Mouse (Mus musculus) lung, embryonic 15.5 days (tissue): ENCODE measurements around the gene Ank2. TPM values are rescaled to one million over a fixed set of nuclear protein-coding genes. Genes with fewer than 3 reads are reported as not detected.
A peak's percentile ranks its signal among the peaks of the same experiment; 100 is the strongest.

Experiments
- ATAC-seq: fragments of 200-750 bp; cut with Nextera tagmentation; 2 replicates; pipeline ENCODE4 v1.8.0; 2017; ENCODE audit warnings: moderate number of reproducible peaks, borderline replicate concordance; ENCODE audit not compliant: low FRiP score, low TSS enrichment; ENCODE audit errors: extremely low read depth
- H3K27ac ChIP-seq: fragments of 300-500 bp; sonication (generic); 2 replicates; pipeline ENCODE4 v1.5.1; 2015; ENCODE audit warnings: moderate library complexity, mild to moderate bottlenecking, inconsistent platforms
- H3K27me3 ChIP-seq: fragments of 300-500 bp; sonication (generic); 2 replicates; pipeline ENCODE4 v1.6.1; 2015; ENCODE audit warnings: inconsistent platforms
- H3K36me3 ChIP-seq: fragments of 300-500 bp; sonication (generic); 2 replicates; pipeline ENCODE4 v1.6.1; 2015; ENCODE audit warnings: inconsistent platforms
- H3K4me1 ChIP-seq: fragments of 300-500 bp; sonication (generic); 2 replicates; pipeline ENCODE4 v1.6.1; 2015; ENCODE audit warnings: inconsistent platforms
- H3K4me2 ChIP-seq: fragments of 300-500 bp; sonication (generic); 2 replicates; pipeline ENCODE4 v1.6.1; 2015; ENCODE audit warnings: inconsistent platforms, mild to moderate bottlenecking, moderate library complexity
- H3K4me3 ChIP-seq: fragments of 300-500 bp; sonication (generic); 2 replicates; pipeline ENCODE4 v1.5.1; 2015; ENCODE audit warnings: mild to moderate bottlenecking, inconsistent platforms
- H3K9ac ChIP-seq: fragments of 300-500 bp; sonication (generic); 2 replicates; pipeline ENCODE4 v1.6.1; 2015; ENCODE audit warnings: inconsistent platforms
- H3K9me3 ChIP-seq: fragments of 300-500 bp; sonication (generic); 2 replicates; pipeline ENCODE4 v1.6.1; 2016; ENCODE audit warnings: inconsistent platforms
- WGBS: fragments of 180-500 bp; shearing (Covaris S2); methylation state at CpG from one replicate; pipeline ENCODE4 v1.1.7; 2015; 5-methylcytosine and 5-hydroxymethylcytosine counted together
- polyA plus RNA-seq: library from polyadenylated mRNA; unstranded; fragments of >200 nt; fragmentation: Nextera tagmentation; extraction: Ambion mirVana; gene quantifications from 2 replicates; pipeline ENCODE4 v1.2.1, GENCODE M21; 2015

Ank2 gene
- polyA plus RNA-seq, 1 experiment from 2014 or later, result 13.4 TPM

DNA sequence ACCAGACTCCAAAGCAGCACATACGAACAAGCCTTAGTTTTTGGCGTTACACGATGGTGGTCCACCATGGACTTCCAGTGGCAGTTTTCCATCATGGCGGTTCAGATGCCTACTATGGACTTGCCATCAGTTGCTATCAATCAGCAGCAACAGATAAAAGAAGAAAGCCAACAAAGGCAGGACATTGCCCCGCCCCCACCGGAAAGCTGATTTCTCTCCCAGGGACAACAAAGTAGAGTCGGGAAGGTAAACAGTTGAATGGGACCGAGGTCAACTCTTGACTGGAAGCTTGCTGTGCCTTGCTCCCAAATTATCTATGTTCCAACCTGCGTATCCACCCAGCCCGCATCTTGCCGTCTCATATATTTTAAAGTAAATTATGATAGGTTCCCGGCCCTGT is 328.9 kb downstream of the Ank2 start:
- no peaks in the 10 kb centered on the region for H3K9me3 ChIP-seq
- no peak for ATAC-seq
- no peaks in the 10 kb centered on the region for H3K4me1 ChIP-seq
- H3K4me3 ChIP-seq, result no peak overlapping the region
- H3K36me3 ChIP-seq, result no peaks in the 10 kb centered on the region
- 72% methylated on average over 12 of the region's 12 CpGs for WGBS
- no peak overlapping the region for H3K9ac ChIP-seq
- no peaks in the 10 kb centered on the region for H3K27me3 ChIP-seq
- no peak overlapping the region for H3K27ac ChIP-seq
- H3K4me2 ChIP-seq, result no peak overlapping the region

DNA sequence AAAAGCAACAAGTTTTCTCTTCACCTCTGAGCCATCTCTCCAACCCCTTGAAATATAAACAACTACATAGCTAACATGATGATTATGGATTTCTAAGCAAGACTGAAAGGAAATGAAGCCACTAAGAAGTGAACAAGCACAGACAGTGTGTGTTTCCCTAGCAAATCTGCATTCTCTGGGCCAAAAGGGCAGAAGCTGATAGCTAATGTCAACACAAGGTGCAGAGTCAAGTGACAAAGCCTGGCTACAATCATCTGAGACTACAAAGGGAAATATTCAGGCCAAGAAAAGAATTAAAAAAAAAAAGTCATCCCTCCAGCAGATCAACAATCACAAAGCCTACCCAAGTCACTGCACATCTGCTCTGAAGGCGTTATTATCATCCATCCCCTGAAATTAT is 330.0 kb downstream of the Ank2 start:
- 50% methylated on average over 1 of the region's 1 CpGs for WGBS
- Histone ChIP-seq H3K36me3 (no peaks in the 10 kb centered on the region), H3K27ac (no peak overlapping the region), H3K4me3 (no peak overlapping the region), H3K9ac (no peak overlapping the region), H3K4me1 (no peaks in the 10 kb centered on the region), H3K27me3 (peaks cover under 1% of the 10 kb centered on the region; the same call in 1 of the 2 replicates), H3K4me2 (no peak overlapping the region), H3K9me3 (no peaks in the 10 kb centered on the region)
- no peak for ATAC-seq

DNA sequence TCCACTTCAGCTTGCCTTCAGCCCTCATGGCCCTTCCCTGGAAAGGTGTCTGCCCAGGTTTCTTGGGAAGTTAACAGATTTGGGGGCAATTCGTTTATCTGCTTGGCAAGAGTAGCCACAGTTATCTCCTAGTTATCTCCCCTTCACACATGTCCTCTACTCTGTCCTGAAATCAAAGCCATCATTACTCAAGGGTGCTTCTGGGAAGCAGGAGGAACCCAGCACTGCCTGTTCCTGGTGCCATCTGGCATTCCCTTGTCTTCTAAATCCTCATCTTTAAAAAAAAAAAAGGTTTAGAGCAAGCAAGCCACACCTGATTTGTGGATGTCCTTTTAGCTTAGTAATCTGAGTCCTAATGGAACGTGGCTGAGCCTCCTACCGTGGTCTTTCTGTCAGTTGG is 335.4 kb downstream of the Ank2 start:
- H3K27ac ChIP-seq, result no peak overlapping the region
- peaks cover 17% of the 10 kb centered on the region for H3K4me1 ChIP-seq
- no peak overlapping the region for H3K4me2 ChIP-seq
- no peak overlapping the region for H3K9ac ChIP-seq
- peaks cover 29% of the 10 kb centered on the region for H3K27me3 ChIP-seq
- H3K4me3 ChIP-seq, result no peak overlapping the region
- WGBS, result 51% methylated on average over 3 of the region's 3 CpGs
- H3K36me3 ChIP-seq, result no peaks in the 10 kb centered on the region
- ATAC-seq, result no peak
- no peaks in the 10 kb centered on the region for H3K9me3 ChIP-seq

DNA sequence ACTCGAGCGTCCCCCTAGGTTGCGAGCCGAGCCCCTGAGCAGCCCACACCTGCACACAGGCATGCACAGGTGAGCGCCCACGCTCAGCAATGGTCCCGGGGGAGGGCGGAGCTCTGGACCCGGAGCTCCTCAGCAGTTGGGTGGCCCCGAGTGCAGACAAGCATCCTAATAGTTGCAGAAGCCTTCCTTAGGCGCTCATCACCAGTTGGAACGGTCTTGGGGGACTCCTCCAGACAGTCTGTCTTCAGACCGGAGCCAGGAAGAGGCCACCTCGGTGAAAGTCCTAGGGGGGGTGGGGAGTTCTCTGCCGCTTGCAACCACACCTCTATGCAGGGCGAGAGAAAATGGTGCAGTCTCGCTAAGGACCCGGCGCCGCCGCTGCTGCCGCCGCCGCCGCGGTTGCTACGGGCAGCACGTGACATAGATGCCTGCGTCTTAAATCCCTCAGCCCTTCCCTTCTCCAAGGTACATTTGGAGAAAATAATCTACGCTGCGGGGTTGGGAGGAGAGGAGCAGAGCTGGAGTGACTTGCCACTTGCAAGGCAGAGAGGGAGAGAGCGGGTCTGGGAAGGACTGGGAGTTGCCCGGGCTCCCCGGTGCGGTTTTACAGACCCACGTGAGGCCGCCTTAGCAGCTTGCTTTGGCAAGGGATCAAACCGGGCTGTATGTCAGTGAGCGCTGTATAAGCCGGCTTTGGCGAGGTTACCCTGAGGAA is 337.0 kb downstream of the Ank2 start:
- ATAC-seq, result peak; percentile 86
- Histone ChIP-seq H3K4me2 (peak overlapping the region; percentile 99), H3K27ac (no peak overlapping the region)

DNA sequence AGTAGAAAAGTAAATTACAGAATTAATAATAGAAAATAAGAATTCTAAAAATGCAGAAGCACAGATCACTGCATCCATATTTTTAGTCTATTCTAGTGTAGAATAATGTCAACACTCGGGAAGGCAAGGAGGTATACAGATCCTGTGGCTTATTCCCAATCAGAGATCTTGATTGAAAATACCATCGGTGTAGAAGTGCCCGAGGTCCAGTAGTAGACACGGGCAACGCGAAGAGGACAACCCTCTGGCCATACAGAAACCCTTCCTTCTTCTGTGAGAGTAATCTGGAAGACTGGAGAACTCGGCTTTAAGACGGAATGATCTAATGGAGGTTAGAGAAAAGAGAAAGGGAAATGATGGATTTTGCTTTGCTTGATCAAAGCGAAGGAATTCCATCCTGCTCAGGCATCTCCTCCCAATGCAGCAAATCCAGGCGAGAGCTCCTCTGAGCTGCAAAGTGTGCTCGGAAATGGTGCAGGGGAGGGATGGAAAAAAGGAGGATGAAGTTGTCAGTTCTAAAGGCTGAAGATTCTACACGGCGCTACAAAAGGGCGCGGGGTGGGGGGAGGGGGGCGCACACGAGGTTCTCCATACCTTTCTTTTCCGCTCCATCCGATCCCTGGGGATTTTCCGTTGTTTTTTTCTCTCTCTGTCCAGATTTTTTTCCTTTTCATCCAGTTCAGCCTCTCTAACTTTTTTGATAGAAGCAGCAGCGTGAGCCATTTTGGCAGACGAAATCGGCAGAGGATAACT is 337.9 kb downstream of the Ank2 start:
- ATAC-seq, result no peak
- no peak overlapping the region for H3K27ac ChIP-seq
- peak overlapping the region; percentile 57 for H3K4me3 ChIP-seq
- H3K27me3 ChIP-seq, result peaks cover 29% of the 10 kb centered on the region
- H3K9me3 ChIP-seq, result no peaks in the 10 kb centered on the region
- H3K4me2 ChIP-seq, result peak overlapping the region; percentile 99
- H3K4me1 ChIP-seq, result peaks cover 17% of the 10 kb centered on the region
- no peaks in the 10 kb centered on the region for H3K36me3 ChIP-seq
- WGBS, result 3% methylated on average over 23 of the region's 23 CpGs
- peak overlapping the region; percentile 47 for H3K9ac ChIP-seq

More for the DNA sequence above, 337.0 kb downstream of the Ank2 start:
- peak overlapping the region; percentile 57 for H3K4me3 ChIP-seq
- whole genome bisulfite sequencing, result under 1% methylated on average over 41 of the region's 41 CpGs
- H3K4me1 ChIP-seq, result peaks cover 17% of the 10 kb centered on the region
- no peaks in the 10 kb centered on the region for H3K36me3 ChIP-seq
- peak overlapping the region; percentile 47 for H3K9ac ChIP-seq
- H3K27me3 ChIP-seq, result peaks cover 29% of the 10 kb centered on the region
- no peaks in the 10 kb centered on the region for H3K9me3 ChIP-seq

DNA sequence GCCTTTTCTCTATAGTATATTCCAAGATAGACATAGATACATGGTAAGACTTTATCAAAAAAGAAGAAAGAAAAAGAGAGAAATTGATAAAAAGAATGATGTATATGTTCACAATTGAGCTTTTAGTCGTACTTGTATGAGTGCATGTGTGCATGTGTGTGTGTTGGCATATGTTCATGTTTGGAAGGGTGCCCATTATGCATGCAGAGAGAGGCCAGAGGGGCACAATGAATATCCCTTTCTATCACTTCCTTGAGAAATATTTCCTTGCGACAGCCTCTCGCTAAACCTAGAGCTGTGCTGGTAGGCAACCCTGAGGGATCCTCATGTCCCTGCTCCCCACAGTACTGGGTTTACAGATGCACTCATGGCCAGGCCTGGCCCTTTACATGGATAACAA is 341.4 kb downstream of the Ank2 start:
- H3K36me3 ChIP-seq, result no peaks in the 10 kb centered on the region
- no peak for ATAC-seq
- no peaks in the 10 kb centered on the region for H3K9me3 ChIP-seq
- no peak overlapping the region for H3K27ac ChIP-seq
- no peak overlapping the region for H3K4me2 ChIP-seq
- 66% methylated on average over 3 of the region's 3 CpGs for WGBS
- peaks cover 15% of the 10 kb centered on the region for H3K4me1 ChIP-seq
- H3K27me3 ChIP-seq, result peaks cover 16% of the 10 kb centered on the region
- H3K9ac ChIP-seq, result no peak overlapping the region
- H3K4me3 ChIP-seq, result no peak overlapping the region

DNA sequence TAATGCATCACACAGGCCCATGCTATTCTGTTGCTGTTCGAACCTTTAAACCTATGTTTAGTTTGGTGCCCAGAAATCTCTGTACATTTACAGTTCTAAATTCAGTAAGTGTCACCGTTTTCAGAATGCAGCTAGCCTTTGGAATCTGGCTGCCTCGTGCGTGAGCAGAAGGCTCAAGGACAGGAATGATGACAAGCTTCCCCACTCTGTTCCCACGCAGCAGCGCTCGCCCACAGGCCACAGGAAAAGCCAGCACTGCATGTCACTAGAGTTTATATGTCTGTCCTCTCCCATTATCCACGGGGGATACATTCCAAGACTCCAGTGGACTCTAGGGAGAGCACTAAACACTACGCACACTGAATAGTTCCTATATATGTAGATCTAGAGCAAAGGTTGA is 343.1 kb downstream of the Ank2 start:
- Histone ChIP-seq H3K27me3 (peaks cover 2% of the 10 kb centered on the region; the same call in 1 of the 2 replicates), H3K4me1 (0 out of 2 replicates have a peak, but pooled peaks cover 1% of the 10 kb centered on the region), H3K4me3 (no peak overlapping the region), H3K9me3 (no peaks in the 10 kb centered on the region), H3K27ac (no peak overlapping the region), H3K9ac (no peak overlapping the region), H3K36me3 (no peaks in the 10 kb centered on the region), H3K4me2 (no peak overlapping the region)
- ATAC-seq, result no peak
- 72% methylated on average over 9 of the region's 9 CpGs for WGBS

DNA sequence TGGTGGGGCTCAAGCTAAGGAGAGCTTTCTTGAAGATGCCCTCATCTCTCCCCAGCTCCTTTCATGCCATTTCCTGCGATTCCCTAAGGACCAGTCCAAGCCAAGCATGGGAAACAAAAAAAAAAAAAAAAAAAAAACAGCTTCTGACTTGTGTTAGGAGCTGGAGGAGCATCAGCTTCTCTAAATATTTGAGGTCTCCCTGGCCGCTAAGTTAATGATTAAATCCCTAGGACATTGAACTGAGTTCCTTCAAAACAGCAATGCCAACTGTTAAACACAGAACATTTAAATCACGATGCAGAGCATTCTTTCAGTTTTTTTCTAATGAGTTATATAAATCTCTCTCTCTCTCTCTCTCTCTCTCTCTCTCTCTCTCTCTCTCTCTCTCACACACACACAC is 345.3 kb downstream of the Ank2 start:
- no peak for ATAC-seq
- WGBS, result 52% methylated on average over 3 of the region's 3 CpGs
- H3K27ac ChIP-seq, result no peak overlapping the region

DNA sequence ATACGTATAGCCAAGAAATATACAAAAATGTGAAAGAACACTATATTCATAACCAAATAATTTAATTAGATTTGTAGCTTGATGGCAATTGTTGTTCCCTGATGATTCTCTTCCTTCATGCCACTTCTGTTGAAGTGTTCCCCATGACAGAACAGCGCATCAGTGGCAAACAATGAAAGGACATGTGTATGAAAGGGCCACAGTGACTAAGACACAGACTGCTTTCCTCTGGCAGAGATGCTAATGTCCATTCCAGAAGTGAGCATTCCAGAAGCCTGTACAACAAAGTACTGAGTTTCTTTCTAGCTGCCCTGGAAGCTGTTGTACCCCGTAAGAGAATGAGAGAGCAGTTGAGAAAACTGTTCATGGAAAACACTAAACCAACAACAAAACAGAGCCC is 345.7 kb downstream of the Ank2 start:
- H3K36me3 ChIP-seq, result no peaks in the 10 kb centered on the region
- no peak overlapping the region for H3K9ac ChIP-seq
- no peak for ATAC-seq
- H3K27me3 ChIP-seq, result no peaks in the 10 kb centered on the region
- WGBS, result 85% methylated on average over 3 of the region's 3 CpGs
- no peaks in the 10 kb centered on the region for H3K9me3 ChIP-seq
- no peak overlapping the region for H3K4me2 ChIP-seq
- no peak overlapping the region for H3K4me3 ChIP-seq
- no peak overlapping the region for H3K27ac ChIP-seq
- H3K4me1 ChIP-seq, result no peaks in the 10 kb centered on the region

More for the DNA sequence above, 345.3 kb downstream of the Ank2 start:
- Histone ChIP-seq H3K4me3 (no peak overlapping the region), H3K4me2 (no peak overlapping the region), H3K9ac (no peak overlapping the region), H3K27me3 (no peaks in the 10 kb centered on the region), H3K9me3 (no peaks in the 10 kb centered on the region), H3K36me3 (no peaks in the 10 kb centered on the region), H3K4me1 (no peaks in the 10 kb centered on the region)

DNA sequence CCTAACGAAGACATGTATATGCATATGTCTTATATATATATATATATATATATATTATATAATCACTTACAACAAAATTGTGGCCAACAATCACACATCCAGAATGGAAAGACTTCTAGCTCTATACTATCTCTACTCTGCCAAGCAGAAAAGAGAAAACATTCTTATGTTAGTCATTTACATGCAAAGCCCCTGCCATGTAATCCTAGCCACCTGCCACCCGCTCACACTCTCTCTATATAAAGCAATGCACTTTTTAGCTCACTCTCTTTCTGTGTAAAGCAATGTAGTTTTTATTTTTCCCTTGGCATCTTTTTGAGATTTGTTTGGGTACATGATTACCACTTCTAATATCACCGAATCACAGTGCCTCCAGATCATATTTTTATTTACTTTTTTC is 350.5 kb downstream of the Ank2 start:
- Histone ChIP-seq H3K9ac (no peak overlapping the region), H3K4me3 (no peak overlapping the region)

DNA sequence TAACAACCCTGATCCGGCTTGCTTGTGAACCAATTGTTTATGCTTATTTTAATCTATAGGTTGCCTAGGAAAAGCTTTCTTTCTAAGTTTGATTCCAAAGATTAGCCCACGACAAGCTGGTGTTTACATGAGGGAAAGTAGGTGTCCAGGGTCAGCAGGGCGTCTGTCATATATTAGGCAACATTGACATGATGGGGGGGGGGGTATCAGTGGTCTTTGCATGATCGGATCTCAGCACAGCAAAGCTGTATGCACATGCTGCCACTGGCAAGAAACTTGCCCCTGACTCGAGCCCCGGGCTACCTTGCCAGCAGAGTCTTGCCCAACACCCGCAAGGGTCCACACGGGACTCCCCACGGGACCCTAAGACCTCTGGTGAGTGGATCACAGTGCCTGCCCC is 358.6 kb downstream of the Ank2 start:
- ATAC-seq, result no peak
- no peaks in the 10 kb centered on the region for H3K9me3 ChIP-seq
- no peak overlapping the region for H3K4me3 ChIP-seq
- no peak overlapping the region for H3K27ac ChIP-seq
- 70% methylated on average over 9 of the region's 9 CpGs for WGBS
- no peaks in the 10 kb centered on the region for H3K27me3 ChIP-seq
- H3K36me3 ChIP-seq, result no peaks in the 10 kb centered on the region
- no peak overlapping the region for H3K9ac ChIP-seq
- H3K4me1 ChIP-seq, result no peaks in the 10 kb centered on the region
- no peak overlapping the region for H3K4me2 ChIP-seq

More for the DNA sequence above, 350.5 kb downstream of the Ank2 start:
- Histone ChIP-seq H3K27ac (no peak overlapping the region), H3K36me3 (no peaks in the 10 kb centered on the region), H3K4me1 (no peaks in the 10 kb centered on the region), H3K27me3 (no peaks in the 10 kb centered on the region), H3K4me2 (no peak overlapping the region), H3K9me3 (no peaks in the 10 kb centered on the region)
- 88% methylated on average over 3 of the region's 3 CpGs for WGBS
- no peak for ATAC-seq

DNA sequence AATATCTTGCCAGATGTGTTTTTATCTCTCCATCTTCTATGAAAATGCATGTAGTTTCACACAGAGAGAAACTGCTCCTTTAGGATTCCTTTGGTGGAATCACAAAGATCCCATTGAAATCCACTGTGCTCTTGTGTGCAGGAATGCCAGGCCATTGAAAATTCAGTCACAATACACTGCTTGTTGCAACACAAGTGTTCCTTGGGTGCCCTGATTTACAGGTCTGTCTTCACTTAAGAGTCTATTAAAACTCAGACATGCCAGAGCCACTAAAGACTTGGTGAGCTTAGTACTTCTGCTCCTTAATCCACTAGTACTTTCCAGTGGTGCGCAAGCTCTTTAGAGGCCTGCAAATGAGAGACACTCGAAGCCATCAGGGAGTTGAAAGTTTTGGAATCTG is 359.5 kb downstream of the Ank2 start:
- H3K4me1 ChIP-seq, result no peaks in the 10 kb centered on the region
- H3K36me3 ChIP-seq, result no peaks in the 10 kb centered on the region
- H3K9me3 ChIP-seq, result no peaks in the 10 kb centered on the region
- 65% methylated on average over 2 of the region's 2 CpGs for WGBS
- no peaks in the 10 kb centered on the region for H3K27me3 ChIP-seq
- no peak overlapping the region for H3K4me3 ChIP-seq
- no peak for ATAC-seq
- H3K9ac ChIP-seq, result no peak overlapping the region
- H3K4me2 ChIP-seq, result no peak overlapping the region
- no peak overlapping the region; the same call in 1 of the 2 replicates for H3K27ac ChIP-seq
